Mouse (Mus musculus): ENCODE measurements around the gene Mmp11. TPM values are rescaled to one million over a fixed set of nuclear protein-coding genes. Genes with fewer than 3 reads are reported as not detected.

The Mmp11 gene
- polyA plus RNA-seq, 2 experiments = 1.1 to 1.5 TPM

GRCm38 (mm10) chr10:75882433-75883231 lies 53.7 kb downstream of the Mmp11 start:
- no peak overlapping the region for H3K9ac ChIP-seq (replicated peaks)
- peak overlapping the region; percentile 41 for H3K27ac ChIP-seq
- peaks cover 5% of the 10 kb centered on the region; the same call in 1 of the 2 replicates for H3K27me3 ChIP-seq (ENCODE audit: control insufficient read depth, insufficient read depth, low read length)
- TF ChIP-seq CTCF (IDR thresholded peaks at IDR 0.05; ENCODE audit: low read depth) (no peak), EP300 (IDR thresholded peaks at IDR 0.05; ENCODE audit: low read depth) (no peak)
- H3K4me1 ChIP-seq (replicated peaks; ENCODE audit: control insufficient read depth in 2 of 2, insufficient read depth in 2 of 2, low read length in 1 of 2) = no peaks in the 10 kb centered on the region; a peak in 1 of 4 replicates
- 14% methylated on average over 15 of the region's 15 CpGs for WGBS (ENCODE audit: insufficient replicate concordance)
- 0 out of 4 replicates have a peak overlapping the region, but pooled peaks of 1 of the 2 experiments have one; percentile 6 for H3K4me3 ChIP-seq (ENCODE audit: insufficient read depth in 1 of 2, low read depth in 2 of 2, low read length in 2 of 2)
- DNase-seq (ENCODE audit: low read depth in 3 of 3, low spot score in 3 of 3) = no peak
- ATAC-seq (ENCODE audit: insufficient read depth) = peak; percentile 67
- no peaks in the 10 kb centered on the region for H3K9me3 ChIP-seq (ENCODE audit: control insufficient read depth, low read length)
- H3K36me3 ChIP-seq (replicated peaks; ENCODE audit: control insufficient read depth, insufficient read depth, low read depth) = no peaks in the 10 kb centered on the region
- H3K4me2 ChIP-seq (ENCODE audit: low read depth) = peak overlapping the region; percentile 29

GRCm38 (mm10) chr10:75881578-75882432 lies 54.5 kb downstream of the Mmp11 start:
- H3K4me3 ChIP-seq (ENCODE audit: insufficient read depth in 1 of 2, low read depth in 2 of 2, low read length in 2 of 2) = no peak overlapping the region
- TF ChIP-seq EP300 (IDR thresholded peaks at IDR 0.05; ENCODE audit: low read depth) (no peak), CTCF (IDR thresholded peaks at IDR 0.05; ENCODE audit: low read depth) (no peak)

GRCm38 (mm10) chr10:75880771-75881577 lies 55.3 kb downstream of the Mmp11 start:
- H3K4me2 ChIP-seq (ENCODE audit: low read depth) = no peak overlapping the region
- H3K27me3 ChIP-seq (ENCODE audit: control insufficient read depth, insufficient read depth, low read length) = peaks cover 5% of the 10 kb centered on the region; the same call in 1 of the 2 replicates
- no peaks in the 10 kb centered on the region for H3K36me3 ChIP-seq (replicated peaks; ENCODE audit: control insufficient read depth, insufficient read depth, low read depth)
- no peaks in the 10 kb centered on the region for H3K9me3 ChIP-seq (ENCODE audit: control insufficient read depth, low read length)
- TF ChIP-seq EP300 (IDR thresholded peaks at IDR 0.05; ENCODE audit: low read depth) (no peak), CTCF (IDR thresholded peaks at IDR 0.05; ENCODE audit: low read depth) (no peak)
- 53% methylated on average over 6 of the region's 6 CpGs for WGBS (ENCODE audit: insufficient replicate concordance)
- H3K27ac ChIP-seq = no peak overlapping the region
- no peak overlapping the region for H3K4me3 ChIP-seq (ENCODE audit: insufficient read depth in 1 of 2, low read depth in 2 of 2, low read length in 2 of 2)
- ATAC-seq (ENCODE audit: insufficient read depth) (no peak), DNase-seq (ENCODE audit: low read depth in 3 of 3, low spot score in 3 of 3) (no peak)
- H3K4me1 ChIP-seq (replicated peaks; ENCODE audit: control insufficient read depth in 2 of 2, insufficient read depth in 2 of 2, low read length in 1 of 2) = no peaks in the 10 kb centered on the region; a peak in 1 of 4 replicates
- no peak overlapping the region for H3K9ac ChIP-seq (replicated peaks)

More at GRCm38 (mm10) chr10:75881578-75882432, 54.5 kb downstream of the Mmp11 start:
- H3K27ac ChIP-seq = no peak overlapping the region
- no peak overlapping the region for H3K4me2 ChIP-seq (ENCODE audit: low read depth)
- DNase-seq (ENCODE audit: low read depth in 3 of 3, low spot score in 3 of 3) (no peak), ATAC-seq (ENCODE audit: insufficient read depth) (peak; percentile 61)
- H3K9ac ChIP-seq (replicated peaks) = no peak overlapping the region
- H3K27me3 ChIP-seq (ENCODE audit: control insufficient read depth, insufficient read depth, low read length) = peaks cover 5% of the 10 kb centered on the region; the same call in 1 of the 2 replicates
- 30% methylated on average over 20 of the region's 20 CpGs for WGBS (ENCODE audit: insufficient replicate concordance)
- H3K36me3 ChIP-seq (replicated peaks; ENCODE audit: control insufficient read depth, insufficient read depth, low read depth) = no peaks in the 10 kb centered on the region
- H3K4me1 ChIP-seq (replicated peaks; ENCODE audit: control insufficient read depth in 2 of 2, insufficient read depth in 2 of 2, low read length in 1 of 2) = no peaks in the 10 kb centered on the region; a peak in 1 of 4 replicates
- no peaks in the 10 kb centered on the region for H3K9me3 ChIP-seq (ENCODE audit: control insufficient read depth, low read length)

- no peak overlapping the region for H3K4me3 ChIP-seq (ENCODE audit: insufficient read depth in 1 of 2, low read depth in 2 of 2, low read length in 2 of 2)
- ATAC-seq (ENCODE audit: insufficient read depth) (no peak), DNase-seq (ENCODE audit: low read depth in 3 of 3, low spot score in 3 of 3) (no peak)
- H3K4me1 ChIP-seq (replicated peaks; ENCODE audit: control insufficient read depth in 2 of 2, insufficient read depth in 2 of 2, low read length in 1 of 2) = no peaks in the 10 kb centered on the region; a peak in 1 of 4 replicates
- no peaks in the 10 kb centered on the region for H3K9me3 ChIP-seq (ENCODE audit: control insufficient read depth, low read length)
- H3K36me3 ChIP-seq (replicated peaks; ENCODE audit: control insufficient read depth, insufficient read depth, low read depth) = no peaks in the 10 kb centered on the region
- H3K27ac ChIP-seq = no peak overlapping the region
- WGBS (ENCODE audit: insufficient replicate concordance) = 77% methylated on average over 10 of the region's 10 CpGs
- TF ChIP-seq CTCF (IDR thresholded peaks at IDR 0.05; ENCODE audit: low read depth) (no peak), EP300 (IDR thresholded peaks at IDR 0.05; ENCODE audit: low read depth) (no peak)
- no peak overlapping the region for H3K4me2 ChIP-seq (ENCODE audit: low read depth)
- H3K27me3 ChIP-seq (ENCODE audit: control insufficient read depth, insufficient read depth, low read length) = peaks cover 5% of the 10 kb centered on the region; the same call in 1 of the 2 replicates
- H3K9ac ChIP-seq (replicated peaks) = no peak overlapping the region
Observed at GRCm38 (mm10) chr10:75880351-75880750, 55.9 kb downstream of the Mmp11 start.
